Mouse (Mus musculus) layer of hippocampus, postnatal 36 days (tissue): ENCODE data around the gene 4930519P11Rik. TPM values are rescaled to one million over a fixed set of nuclear protein-coding genes. Genes with fewer than 3 reads are reported as not detected.

Source experiments
- DNase-seq, 2 experiments: peaks; one replicate each; pipeline ENCODE4 v3.0.0; 2022
- total RNA-seq, 2 experiments: library from RNA; stranded (reverse); gene quantifications; 2 replicates each; pipeline ENCODE4 v1.2.3; 2021

The 4930519P11Rik gene
- total RNA-seq, 2 experiments from 2014 or later, result not detected

- DNase-seq, result no peak
Observed at GRCm38 (mm10) chr2:154632203-154632780, 19.1 kb upstream of the 4930519P11Rik start.

GRCm38 (mm10) chr2:154630531-154630930 lies 17.3 kb upstream of the 4930519P11Rik start:
- DNase-seq, result no peak

GRCm38 (mm10) chr2:154624137-154624536 lies 10.9 kb upstream of the 4930519P11Rik start:
- DNase-seq, result no peak

GRCm38 (mm10) chr2:154621684-154622083 lies 8.4 kb upstream of the 4930519P11Rik start:
- DNase-seq, result no peak

GRCm38 (mm10) chr2:154617061-154617460 lies 3.8 kb upstream of the 4930519P11Rik start:
- DNase-seq, result no peak

GRCm38 (mm10) chr2:154615674-154616073 lies 2.4 kb upstream of the 4930519P11Rik start:
- no peak for DNase-seq

- DNase-seq, result no peak
Observed at GRCm38 (mm10) chr2:154614841-154615576, 1.8 kb upstream of the 4930519P11Rik start.

- DNase-seq, result no peak
Observed at GRCm38 (mm10) chr2:154609050-154609767, 4.0 kb downstream of the 4930519P11Rik start.

- no peak for DNase-seq
Observed at GRCm38 (mm10) chr2:154606965-154607364, 6.3 kb downstream of the 4930519P11Rik start.

GRCm38 (mm10) chr2:154604156-154604555 lies 9.1 kb downstream of the 4930519P11Rik start:
- no peak for DNase-seq

- DNase-seq, result peak; percentile 98 to 99
Observed at GRCm38 (mm10) chr2:154603638-154604153, 9.5 kb downstream of the 4930519P11Rik start, which contains the start of gene Pxmp4. Gene Pxmp4, minus strand, starts transcription at chr2:154603708.

GRCm38 (mm10) chr2:154603007-154603637 lies 10.1 kb downstream of the 4930519P11Rik start:
- DNase-seq, result no peak

- DNase-seq, result no peak
Observed at GRCm38 (mm10) chr2:154601324-154601723, 11.9 kb downstream of the 4930519P11Rik start.

GRCm38 (mm10) chr2:154600586-154600985 lies 12.7 kb downstream of the 4930519P11Rik start:
- no peak for DNase-seq

GRCm38 (mm10) chr2:154597399-154597798 lies 15.8 kb downstream of the 4930519P11Rik start:
- no peak for DNase-seq

- DNase-seq, result peak in 1 of 2 experiments; percentile 20
Observed at GRCm38 (mm10) chr2:154595775-154596174, 17.5 kb downstream of the 4930519P11Rik start.

- no peak for DNase-seq
Observed at GRCm38 (mm10) chr2:154593025-154593424, 20.2 kb downstream of the 4930519P11Rik start.

- DNase-seq, result no peak
Observed at GRCm38 (mm10) chr2:154591239-154591638, 22.0 kb downstream of the 4930519P11Rik start.

GRCm38 (mm10) chr2:154589051-154589450 lies 24.2 kb downstream of the 4930519P11Rik start:
- no peak for DNase-seq

- no peak for DNase-seq
Observed at GRCm38 (mm10) chr2:154586405-154586804, 26.8 kb downstream of the 4930519P11Rik start.

- DNase-seq, result no peak
Observed at GRCm38 (mm10) chr2:154584931-154585601, 28.2 kb downstream of the 4930519P11Rik start.
